Mouse (Mus musculus) Patski (cell line): ENCODE data around the gene Spesp1. TPM values are rescaled to one million over a fixed set of nuclear protein-coding genes. Genes with fewer than 3 reads are reported as not detected.

Experiments used
- ATAC-seq: fragments of 100-300 bp; one replicate; pipeline ENCODE4 v1.8.0; 2021
- CTCF ChIA-PET: fragments of 350-600 bp; sonication (Branson Sonifier 250); formaldehyde crosslinking; loops from one replicate; lab custom pipeline; 2022; ENCODE audit warnings: inconsistent platforms; lab: Charles Lee
- POLR2A ChIA-PET: fragments of 350-600 bp; sonication (Branson Sonifier 250); formaldehyde crosslinking; loops from one replicate; lab custom pipeline; 2022; ENCODE audit warnings: antibody characterized with exemption, inconsistent platforms; lab: Charles Lee
- DNase-seq: peaks from one replicate; pipeline ENCODE4 v3.0.0-alpha.2; 2011; ENCODE audit warnings: low read depth, low spot score
- H3K27me3 ChIP-seq: fragments of 371-371 bp; one replicate; pipeline ENCODE4 v1.5.1; 2021
- CTCF ChIP-seq: fragments of 100-300 bp; IDR thresholded peaks from one replicate; pipeline ENCODE4 v1.5.1; 2021
- in situ Hi-C: fragments of 300-500 bp; cut with MboI; formaldehyde crosslinking; loops from 3 replicates; pipeline ENCODE4 v1.11.1; 2018; ENCODE audit warnings: low pct_unique_long_range_greater_than_20kb, mixed read lengths
- polyA plus RNA-seq: library from polyadenylated mRNA; unstranded; gene quantifications from one replicate; pipeline ENCODE4 v1.2.3, GENCODE M21; 2021

Spesp1 gene
- polyA plus RNA-seq, 1 experiment from 2014 or later = not detected

- POLR2A ChIA-PET = no interaction called here
- CTCF ChIA-PET = interaction anchor here (1.4 kb wide), 1 partner anchor 11 kb away, joined by 4 read pairs; no protein-coding TSS in a partner anchor
- H3K27me3 ChIP-seq = peaks cover 6% of the 10 kb centered on the region
- no peak for DNase-seq
- no peak for ATAC-seq
- TF ChIP-seq CTCF = no peak
- in situ Hi-C loops = no loop called here
These were observed 5.1 kb downstream of the Spesp1 start for GRCm38 (mm10) chr9:62276899-62277298.

- ChIA-PET POLR2A (no interaction called here), CTCF (no interaction called here)
- ATAC-seq (no peak), DNase-seq (no peak)
- no peaks in the 10 kb centered on the region for H3K27me3 ChIP-seq
- no peak for TF ChIP-seq CTCF
- in situ Hi-C loops = no loop called here
These were observed 11.1 kb downstream of the Spesp1 start for GRCm38 (mm10) chr9:62270775-62271399.

- ATAC-seq (no peak), DNase-seq (no peak)
- ChIA-PET CTCF (no interaction called here), POLR2A (no interaction called here)
- TF ChIP-seq CTCF = no peak
- in situ Hi-C loops = no loop called here
- H3K27me3 ChIP-seq = no peaks in the 10 kb centered on the region
These were observed 12.8 kb downstream of the Spesp1 start for GRCm38 (mm10) chr9:62269161-62269560.

- POLR2A ChIA-PET = no interaction called here
- in situ Hi-C loops = no loop called here
These were observed 16.7 kb downstream of the Spesp1 start for GRCm38 (mm10) chr9:62265278-62265677.

GRCm38 (mm10) chr9:62263652-62264051 lies 18.4 kb downstream of the Spesp1 start:
- in situ Hi-C loops = no loop called here
- ATAC-seq (no peak), DNase-seq (no peak)
- CTCF ChIA-PET = no interaction called here
- H3K27me3 ChIP-seq = no peaks in the 10 kb centered on the region
- POLR2A ChIA-PET = interaction anchor here (0.5 kb wide), 1 partner anchor 12 kb away, joined by 3 read pairs; no protein-coding TSS in a partner anchor
- no peak for TF ChIP-seq CTCF

More at GRCm38 (mm10) chr9:62265278-62265677, 16.7 kb downstream of the Spesp1 start:
- no peaks in the 10 kb centered on the region for H3K27me3 ChIP-seq
- CTCF ChIA-PET = no interaction called here
- TF ChIP-seq CTCF = no peak
- ATAC-seq (no peak), DNase-seq (no peak)

- in situ Hi-C loops = no loop called here
- ChIA-PET CTCF (no interaction called here), POLR2A (no interaction called here)
- ATAC-seq = no peak
- TF ChIP-seq CTCF = no peak
- no peak for DNase-seq
- H3K27me3 ChIP-seq = no peaks in the 10 kb centered on the region
These were observed 20.6 kb downstream of the Spesp1 start for GRCm38 (mm10) chr9:62261406-62261805.

- DNase-seq (no peak), ATAC-seq (no peak)
- no peaks in the 10 kb centered on the region for H3K27me3 ChIP-seq
- ChIA-PET CTCF (no interaction called here), POLR2A (no interaction called here)
- no peak for TF ChIP-seq CTCF
- in situ Hi-C loops = no loop called here
These were observed 21.0 kb downstream of the Spesp1 start for GRCm38 (mm10) chr9:62261006-62261405.

GRCm38 (mm10) chr9:62258005-62258404 lies 24.0 kb downstream of the Spesp1 start:
- POLR2A ChIA-PET = no interaction called here
- in situ Hi-C loops = no loop called here
- no peak for ATAC-seq
- CTCF ChIA-PET = no interaction called here
- DNase-seq = no peak
- TF ChIP-seq CTCF = no peak
- no peaks in the 10 kb centered on the region for H3K27me3 ChIP-seq

- no peak for DNase-seq
- no peak for TF ChIP-seq CTCF
- no peak for ATAC-seq
- ChIA-PET CTCF (interaction anchor here (1.5 kb wide), 1 partner anchor 217 kb away, joined by 4 read pairs; no protein-coding TSS in a partner anchor), POLR2A (no interaction called here)
- in situ Hi-C loops = no loop called here
- H3K27me3 ChIP-seq = no peaks in the 10 kb centered on the region
These were observed 26.0 kb downstream of the Spesp1 start for GRCm38 (mm10) chr9:62255896-62256576.

- CTCF ChIA-PET = interaction anchor here (1.2 kb wide), 1 partner anchor 34 kb away, joined by 4 read pairs; no protein-coding TSS in a partner anchor
- POLR2A ChIA-PET = interaction anchor here (0.8 kb wide), 1 partner anchor 68 kb away, joined by 7 read pairs; no protein-coding TSS in a partner anchor
- H3K27me3 ChIP-seq = no peaks in the 10 kb centered on the region
- ATAC-seq (no peak), DNase-seq (no peak)
- TF ChIP-seq CTCF = peak; percentile 66
- in situ Hi-C loops = no loop called here
These were observed 28.1 kb downstream of the Spesp1 start for GRCm38 (mm10) chr9:62253736-62254443.
